Mouse (Mus musculus): ENCODE data around the gene Ssr3. TPM values are rescaled to one million over a fixed set of nuclear protein-coding genes. Genes with fewer than 3 reads are reported as not detected.

Gene Ssr3
- 278 and 279 TPM in 2 replicates for polyA plus RNA-seq (2015; fragmentation: Nextera tagmentation; extraction: Ambion mirVana)

GRCm38 (mm10) chr3:65392421-65392817 lies at the start of gene Ssr3:
TSS of gene Ssr3 (minus strand) at chr3:65392623.
- peak within 1 kb of the TSS; percentile 89 for H3K27ac ChIP-seq (ENCODE audit: low read length)
- WGBS = under 1% methylated on average over 36 of the region's 36 CpGs

GRCm38 (mm10) chr3:65441586-65442111 lies 49.2 kb upstream of the Ssr3 start:
- Histone ChIP-seq H3K9ac (ENCODE audit: low read depth, low read length) (peak overlapping the region; percentile 48), H3K27me3 (replicated peaks; ENCODE audit: control insufficient read depth, insufficient read depth, low read length) (no peaks in the 10 kb centered on the region), H3K4me3 (ENCODE audit: low read length) (no peak overlapping the region), H3K27ac (ENCODE audit: low read length) (peak overlapping the region; percentile 65), H3K4me2 (ENCODE audit: low read depth, low read length) (no peak overlapping the region), H3K4me1 (ENCODE audit: control insufficient read depth, insufficient read depth, low read length) (peaks cover 3% of the 10 kb centered on the region; the same call in 1 of the 2 replicates), H3K36me3 (ENCODE audit: control insufficient read depth, insufficient read depth, low read length) (no peaks in the 10 kb centered on the region), H3K9me3 (ENCODE audit: control insufficient read depth, low read length) (no peaks in the 10 kb centered on the region)
- WGBS = 49% methylated on average over 8 of the region's 8 CpGs
- peak; percentile 50 for ATAC-seq

More at GRCm38 (mm10) chr3:65392421-65392817, at the start of gene Ssr3:
- Histone ChIP-seq H3K36me3 (ENCODE audit: control insufficient read depth, insufficient read depth, low read length) (0 out of 2 replicates have a peak, but pooled peaks cover 7% of the 10 kb centered on the region), H3K9ac (ENCODE audit: low read depth, low read length) (peak within 1 kb of the TSS; percentile 98), H3K4me3 (ENCODE audit: low read length) (peak within 1 kb of the TSS; percentile 89), H3K4me1 (ENCODE audit: control insufficient read depth, insufficient read depth, low read length) (peaks cover 7% of the 10 kb centered on the region; the same call in 1 of the 2 replicates), H3K4me2 (ENCODE audit: low read depth, low read length) (peak within 1 kb of the TSS; percentile 74), H3K9me3 (ENCODE audit: control insufficient read depth, low read length) (no peaks in the 10 kb centered on the region), H3K27me3 (replicated peaks; ENCODE audit: control insufficient read depth, insufficient read depth, low read length) (no peaks in the 10 kb centered on the region)
- ATAC-seq = peak; percentile 99

- no peak overlapping the region for H3K4me3 ChIP-seq (ENCODE audit: low read length)
- H3K9me3 ChIP-seq (ENCODE audit: control insufficient read depth, low read length) = no peaks in the 10 kb centered on the region
- H3K4me2 ChIP-seq (ENCODE audit: low read depth, low read length) = no peak overlapping the region
- 74% methylated on average over 7 of the region's 7 CpGs for WGBS
- peaks cover 3% of the 10 kb centered on the region; the same call in 1 of the 2 replicates for H3K4me1 ChIP-seq (ENCODE audit: control insufficient read depth, insufficient read depth, low read length)
- no peak overlapping the region for H3K9ac ChIP-seq (ENCODE audit: low read depth, low read length)
- 0 out of 2 replicates have a peak overlapping the region, but pooled peaks have one; percentile 15 for H3K27ac ChIP-seq (ENCODE audit: low read length)
- ATAC-seq = no peak
- H3K27me3 ChIP-seq (replicated peaks; ENCODE audit: control insufficient read depth, insufficient read depth, low read length) = no peaks in the 10 kb centered on the region
- no peaks in the 10 kb centered on the region for H3K36me3 ChIP-seq (ENCODE audit: control insufficient read depth, insufficient read depth, low read length)
These were observed 46.2 kb upstream of the Ssr3 start for GRCm38 (mm10) chr3:65438511-65439228.

GRCm38 (mm10) chr3:65435812-65436211 lies 43.4 kb upstream of the Ssr3 start:
- Histone ChIP-seq H3K27me3 (replicated peaks; ENCODE audit: control insufficient read depth, insufficient read depth, low read length) (no peaks in the 10 kb centered on the region), H3K4me1 (ENCODE audit: control insufficient read depth, insufficient read depth, low read length) (no peaks in the 10 kb centered on the region), H3K27ac (ENCODE audit: low read length) (no peak overlapping the region), H3K4me3 (ENCODE audit: low read length) (no peak overlapping the region), H3K9me3 (ENCODE audit: control insufficient read depth, low read length) (no peaks in the 10 kb centered on the region), H3K36me3 (ENCODE audit: control insufficient read depth, insufficient read depth, low read length) (no peaks in the 10 kb centered on the region), H3K9ac (ENCODE audit: low read depth, low read length) (no peak overlapping the region), H3K4me2 (ENCODE audit: low read depth, low read length) (no peak overlapping the region)
- 80% methylated on average over 2 of the region's 2 CpGs for WGBS
- ATAC-seq = no peak

- no peak overlapping the region for H3K4me3 ChIP-seq (ENCODE audit: low read length)
- no peaks in the 10 kb centered on the region for H3K9me3 ChIP-seq (ENCODE audit: control insufficient read depth, low read length)
- no peaks in the 10 kb centered on the region for H3K36me3 ChIP-seq (ENCODE audit: control insufficient read depth, insufficient read depth, low read length)
- H3K27me3 ChIP-seq (replicated peaks; ENCODE audit: control insufficient read depth, insufficient read depth, low read length) = no peaks in the 10 kb centered on the region
- H3K4me2 ChIP-seq (ENCODE audit: low read depth, low read length) = no peak overlapping the region
- ATAC-seq = no peak
- no peak overlapping the region for H3K9ac ChIP-seq (ENCODE audit: low read depth, low read length)
- WGBS = 87% methylated on average over 11 of the region's 11 CpGs
- no peak overlapping the region for H3K27ac ChIP-seq (ENCODE audit: low read length)
- H3K4me1 ChIP-seq (ENCODE audit: control insufficient read depth, insufficient read depth, low read length) = no peaks in the 10 kb centered on the region
These were observed 42.7 kb upstream of the Ssr3 start for GRCm38 (mm10) chr3:65435101-65435571.

- no peaks in the 10 kb centered on the region for H3K27me3 ChIP-seq (replicated peaks; ENCODE audit: control insufficient read depth, insufficient read depth, low read length)
- H3K4me2 ChIP-seq (ENCODE audit: low read depth, low read length) = no peak overlapping the region
- no peak overlapping the region for H3K27ac ChIP-seq (ENCODE audit: low read length)
- no peaks in the 10 kb centered on the region for H3K36me3 ChIP-seq (ENCODE audit: control insufficient read depth, insufficient read depth, low read length)
- H3K4me1 ChIP-seq (ENCODE audit: control insufficient read depth, insufficient read depth, low read length) = no peaks in the 10 kb centered on the region
- no peak for ATAC-seq
- H3K9me3 ChIP-seq (ENCODE audit: control insufficient read depth, low read length) = no peaks in the 10 kb centered on the region
- 94% methylated on average over 5 of the region's 5 CpGs for WGBS
- no peak overlapping the region for H3K4me3 ChIP-seq (ENCODE audit: low read length)
- H3K9ac ChIP-seq (ENCODE audit: low read depth, low read length) = no peak overlapping the region
These were observed 39.8 kb upstream of the Ssr3 start for GRCm38 (mm10) chr3:65432236-65432635.

- H3K4me2 ChIP-seq (ENCODE audit: low read depth, low read length) = no peak overlapping the region
These were observed 27.3 kb upstream of the Ssr3 start for GRCm38 (mm10) chr3:65419706-65420105.

GRCm38 (mm10) chr3:65417913-65418594 lies 25.6 kb upstream of the Ssr3 start:
- Histone ChIP-seq H3K4me3 (ENCODE audit: low read length) (no peak overlapping the region), H3K4me1 (ENCODE audit: control insufficient read depth, insufficient read depth, low read length) (no peaks in the 10 kb centered on the region), H3K4me2 (ENCODE audit: low read depth, low read length) (no peak overlapping the region), H3K9me3 (ENCODE audit: control insufficient read depth, low read length) (no peaks in the 10 kb centered on the region), H3K27me3 (replicated peaks; ENCODE audit: control insufficient read depth, insufficient read depth, low read length) (no peaks in the 10 kb centered on the region), H3K27ac (ENCODE audit: low read length) (no peak overlapping the region), H3K36me3 (ENCODE audit: control insufficient read depth, insufficient read depth, low read length) (no peaks in the 10 kb centered on the region), H3K9ac (ENCODE audit: low read depth, low read length) (no peak overlapping the region)
- 61% methylated on average over 5 of the region's 5 CpGs for WGBS
- no peak for ATAC-seq

More at GRCm38 (mm10) chr3:65419706-65420105, 27.3 kb upstream of the Ssr3 start:
- no peak overlapping the region for H3K27ac ChIP-seq (ENCODE audit: low read length)
- no peaks in the 10 kb centered on the region for H3K4me1 ChIP-seq (ENCODE audit: control insufficient read depth, insufficient read depth, low read length)
- H3K9ac ChIP-seq (ENCODE audit: low read depth, low read length) = no peak overlapping the region
- no peak overlapping the region for H3K4me3 ChIP-seq (ENCODE audit: low read length)
- ATAC-seq = no peak
- no peaks in the 10 kb centered on the region for H3K9me3 ChIP-seq (ENCODE audit: control insufficient read depth, low read length)
- 82% methylated on average over 3 of the region's 3 CpGs for WGBS
- no peaks in the 10 kb centered on the region for H3K36me3 ChIP-seq (ENCODE audit: control insufficient read depth, insufficient read depth, low read length)
- H3K27me3 ChIP-seq (replicated peaks; ENCODE audit: control insufficient read depth, insufficient read depth, low read length) = no peaks in the 10 kb centered on the region

- no peaks in the 10 kb centered on the region for H3K4me1 ChIP-seq (ENCODE audit: control insufficient read depth, insufficient read depth, low read length)
- ATAC-seq = no peak
- H3K4me3 ChIP-seq (ENCODE audit: low read length) = no peak overlapping the region
- no peaks in the 10 kb centered on the region for H3K9me3 ChIP-seq (ENCODE audit: control insufficient read depth, low read length)
- H3K27ac ChIP-seq (ENCODE audit: low read length) = no peak overlapping the region
- H3K36me3 ChIP-seq (ENCODE audit: control insufficient read depth, insufficient read depth, low read length) = no peaks in the 10 kb centered on the region
- H3K4me2 ChIP-seq (ENCODE audit: low read depth, low read length) = no peak overlapping the region
- H3K27me3 ChIP-seq (replicated peaks; ENCODE audit: control insufficient read depth, insufficient read depth, low read length) = no peaks in the 10 kb centered on the region
- H3K9ac ChIP-seq (ENCODE audit: low read depth, low read length) = no peak overlapping the region
These were observed 24.1 kb upstream of the Ssr3 start for GRCm38 (mm10) chr3:65416571-65416970.

All from intestine, embryonic 16.5 days (tissue).